Mouse (Mus musculus) heart, postnatal 4 days (tissue): Measurements from ENCODE around the gene Rnf5. TPM values are rescaled to one million over a fixed set of nuclear protein-coding genes. Genes with fewer than 3 reads are reported as not detected.

Experiments
- DNase-seq: peaks from one replicate; pipeline ENCODE4 v3.0.0; 2021
- total RNA-seq, 2 experiments: library from RNA; stranded (reverse); gene quantifications; 2 replicates each; pipeline ENCODE4 v1.2.3; 2021

Rnf5 gene
- 10 to 100 TPM; 40.6 to 40.8 TPM for total RNA-seq

- DNase-seq: peak; percentile 100
These were observed at the start of gene Rnf5 for GRCm38 (mm10) chr17:34603375-34604060. Gene Rnf5 (minus strand): TSS chr17:34603690.

DNA sequence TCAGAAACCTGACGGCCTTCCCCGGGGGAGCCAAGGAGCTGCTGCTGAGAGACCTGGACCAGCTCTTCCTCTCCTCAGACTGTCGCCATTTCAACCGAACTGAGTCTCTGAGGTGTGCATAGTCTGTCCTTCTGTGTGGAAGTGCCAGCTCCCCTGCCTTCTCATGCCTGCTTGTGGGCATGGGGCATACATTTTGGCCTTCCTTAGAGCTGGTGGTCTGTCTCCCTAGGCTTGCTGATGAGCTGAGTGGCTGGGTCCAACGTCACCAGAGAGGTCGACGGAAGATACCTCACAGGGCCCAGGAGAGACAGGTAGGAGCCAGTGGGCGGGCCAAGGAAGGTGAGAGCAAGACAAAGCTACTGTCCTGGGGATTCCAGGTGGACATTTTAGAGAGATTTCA lies 49.5 kb upstream of the Rnf5 start:
- no peak for DNase-seq

DNA sequence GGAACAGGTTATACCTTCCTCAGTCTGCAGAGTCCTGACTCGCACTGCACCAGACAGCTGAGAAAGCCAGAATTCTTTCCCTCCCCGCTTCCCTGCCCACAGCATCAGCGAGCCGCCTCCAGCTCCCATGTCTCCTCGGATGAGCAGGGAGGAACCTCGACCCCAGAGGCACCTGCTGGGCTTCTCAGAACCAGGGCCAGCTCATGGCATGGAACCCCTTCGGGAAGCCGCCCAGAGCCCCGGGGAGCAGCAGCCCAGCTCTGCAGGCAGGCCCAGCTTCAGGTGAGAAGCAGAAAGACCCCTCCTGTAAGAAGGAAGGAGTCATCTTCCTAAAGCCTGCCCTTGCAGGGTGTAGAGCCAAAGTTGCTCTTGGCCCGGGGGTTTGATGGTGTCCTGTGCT lies 49.1 kb upstream of the Rnf5 start:
- no peak for DNase-seq

- DNase-seq: peak; percentile 71
These were observed 48.2 kb upstream of the Rnf5 start for GRCm38 (mm10) chr17:34651507-34652221.

GRCm38 (mm10) chr17:34650781-34651180 lies 47.3 kb upstream of the Rnf5 start:
- no peak for DNase-seq

GRCm38 (mm10) chr17:34649106-34649864 lies 45.8 kb upstream of the Rnf5 start:
- no peak for DNase-seq

- no peak for DNase-seq
These were observed 44.8 kb upstream of the Rnf5 start for GRCm38 (mm10) chr17:34648141-34648890.

DNA sequence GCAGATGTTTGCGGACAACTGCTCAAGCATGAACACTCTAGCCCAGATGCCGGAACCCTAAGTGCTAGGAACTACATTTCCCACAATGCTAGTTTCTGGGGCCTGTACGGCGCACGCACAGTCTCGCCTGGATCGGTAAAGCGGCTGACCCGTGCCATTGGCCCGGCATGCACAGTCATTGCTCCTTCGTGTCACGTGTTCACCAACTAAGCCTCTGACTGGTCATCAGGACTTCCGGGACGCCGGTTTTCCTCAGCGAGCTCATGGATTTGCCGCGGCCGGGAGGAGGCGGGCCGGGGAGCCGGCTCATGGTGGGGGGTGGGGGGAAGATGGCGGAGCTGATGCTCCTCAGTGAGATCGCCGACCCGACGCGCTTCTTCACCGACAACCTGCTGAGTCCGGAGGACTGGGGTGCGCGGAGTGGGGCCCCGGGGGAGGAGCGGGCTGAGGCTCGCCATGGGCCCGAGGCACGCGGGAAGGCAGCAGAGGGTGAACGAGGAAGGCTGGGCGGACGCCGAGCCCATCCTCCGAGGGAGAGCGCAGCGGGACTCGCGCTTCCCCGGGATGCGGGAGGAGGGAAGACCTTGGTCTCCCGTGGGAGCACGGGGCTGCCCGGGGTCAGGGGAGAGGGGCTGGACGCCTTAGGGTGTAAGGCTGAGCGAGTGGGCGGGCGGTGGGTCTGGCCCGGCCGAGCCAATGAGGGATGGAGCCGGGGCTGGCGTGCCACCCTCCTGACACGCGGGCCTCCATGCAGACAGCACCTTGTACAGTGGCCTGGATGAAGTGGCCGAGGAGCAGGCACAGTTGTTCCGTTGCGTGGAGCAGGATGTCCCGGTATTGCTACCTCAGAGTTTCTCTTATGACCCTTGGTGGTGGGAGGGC lies 43.7 kb upstream of the Rnf5 start, which contains the start of gene Atf6b:
TSS of gene Atf6b (plus strand) at position 241 of the 882 bp plus-strand sequence.
- DNase-seq: peak; percentile 95

DNA sequence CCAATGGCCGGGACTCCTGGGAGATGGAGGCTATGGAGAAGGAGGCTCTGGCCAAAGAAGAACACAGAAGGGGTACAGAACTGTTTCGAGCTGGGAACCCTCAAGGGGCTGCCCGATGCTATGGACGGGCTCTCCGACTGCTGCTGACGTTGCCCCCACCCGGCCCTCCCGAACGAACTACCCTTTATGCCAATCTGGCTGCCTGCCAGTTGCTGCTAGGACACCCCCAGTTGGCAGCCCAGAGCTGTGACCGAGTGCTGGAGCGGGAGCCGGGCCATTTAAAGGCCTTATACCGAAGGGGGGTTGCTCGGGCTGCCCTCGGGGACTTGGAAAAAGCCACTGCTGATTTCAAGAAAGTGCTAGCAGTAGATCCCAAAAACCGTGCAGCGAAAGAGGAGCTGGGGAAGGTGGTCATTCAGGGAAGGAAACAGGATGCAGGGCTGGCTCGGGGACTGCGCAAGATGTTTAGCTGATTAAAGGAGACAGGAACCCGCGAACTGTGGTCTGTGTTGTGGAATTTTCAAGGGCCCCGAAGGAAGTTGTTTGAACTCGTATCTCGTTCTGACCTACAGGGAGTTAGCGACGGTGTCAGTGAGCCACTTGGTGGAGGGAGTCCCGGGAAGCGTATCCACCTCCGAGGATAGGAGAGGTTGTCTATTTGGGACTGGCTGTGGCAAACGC lies 42.5 kb upstream of the Rnf5 start:
- no peak for DNase-seq

- no peak for DNase-seq
These were observed 41.9 kb upstream of the Rnf5 start for GRCm38 (mm10) chr17:34645256-34645829.

- peak; percentile 97 for DNase-seq
These were observed 41.1 kb upstream of the Rnf5 start, which contains the start of gene Fkbpl for GRCm38 (mm10) chr17:34644608-34645007. Gene Fkbpl (plus strand): TSS chr17:34644764.

DNA sequence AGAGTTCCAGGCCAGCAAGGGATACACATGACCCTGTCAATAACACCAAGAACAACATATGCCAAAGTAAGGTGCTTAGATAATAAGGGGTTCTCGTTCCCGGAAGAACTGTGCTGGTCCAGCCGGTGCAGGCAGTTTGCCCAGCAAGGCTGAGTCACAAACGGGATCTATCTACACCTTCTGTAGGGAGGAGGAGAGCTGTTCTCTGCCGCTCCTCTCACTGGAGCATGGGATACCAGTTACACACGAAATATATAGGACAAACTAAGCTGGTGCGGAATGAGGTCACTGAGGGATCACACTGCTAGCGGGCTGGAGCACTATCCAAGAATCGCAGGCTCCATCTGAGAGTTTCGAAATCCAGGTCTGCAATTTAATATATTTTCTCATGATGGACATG lies 40.5 kb upstream of the Rnf5 start:
- no peak for DNase-seq

GRCm38 (mm10) chr17:34643379-34643778 lies 39.9 kb upstream of the Rnf5 start:
- DNase-seq: no peak

DNA sequence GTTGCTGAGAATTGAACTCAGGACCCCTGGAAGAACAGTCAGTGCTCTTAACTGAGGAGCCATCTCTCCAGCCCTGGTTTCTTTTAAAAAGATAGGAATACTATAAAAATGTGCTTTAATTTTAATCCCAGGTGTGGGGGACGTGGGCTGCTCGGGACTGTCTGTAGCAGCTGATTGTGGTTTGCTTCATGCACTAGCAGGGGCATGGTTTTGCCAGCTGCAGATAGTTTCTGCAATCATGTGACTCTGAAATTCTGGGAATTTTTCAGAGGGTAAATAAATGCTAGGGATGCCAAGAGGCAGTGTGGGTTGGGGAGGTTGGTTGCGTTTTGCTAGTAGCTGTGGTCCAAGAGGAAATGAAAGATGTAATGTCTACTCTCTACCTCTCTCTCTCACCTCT lies 38.5 kb upstream of the Rnf5 start:
- DNase-seq: no peak

- DNase-seq: peak; percentile 62
These were observed 37.5 kb upstream of the Rnf5 start for GRCm38 (mm10) chr17:34640778-34641601.

DNA sequence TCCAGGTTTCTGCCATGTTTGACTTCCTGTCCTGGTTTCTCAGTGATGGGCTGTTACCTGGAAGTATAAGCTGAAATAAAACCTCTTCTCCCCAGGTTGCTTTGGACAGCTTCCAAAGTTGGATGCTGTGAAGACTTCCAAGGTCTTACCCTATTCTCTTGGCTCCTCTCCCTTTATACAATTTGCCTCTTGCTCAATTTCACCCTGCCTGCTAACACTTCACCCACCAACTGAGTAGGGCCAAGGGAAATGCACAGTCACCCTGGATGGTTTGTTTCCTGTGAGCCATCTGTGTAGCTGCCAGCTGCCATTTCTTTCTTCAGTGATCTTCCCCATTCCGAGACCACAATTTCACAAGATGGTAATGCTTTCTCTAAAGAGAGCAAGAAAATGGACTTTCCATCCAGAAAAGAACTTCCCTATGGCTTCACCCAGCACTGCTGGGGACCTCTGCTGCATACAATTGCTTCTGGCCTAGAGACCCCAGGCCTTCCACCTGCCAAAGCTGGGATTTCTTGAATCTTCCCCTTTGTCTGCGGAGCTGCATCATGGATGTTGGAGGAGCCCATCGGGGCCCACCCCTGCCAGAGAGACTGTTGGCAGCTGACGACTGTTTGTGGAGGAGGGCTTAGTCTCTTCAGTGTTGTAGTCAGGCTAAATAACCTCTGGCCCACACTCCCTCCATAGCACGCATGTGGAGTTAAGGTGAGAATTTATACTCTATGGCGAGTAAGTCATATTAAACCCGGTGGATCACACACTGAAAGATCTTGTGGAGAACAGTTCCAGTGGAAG lies 36.2 kb upstream of the Rnf5 start:
- no peak for DNase-seq

- DNase-seq: no peak
These were observed 34.0 kb upstream of the Rnf5 start for GRCm38 (mm10) chr17:34637459-34637858.

DNA sequence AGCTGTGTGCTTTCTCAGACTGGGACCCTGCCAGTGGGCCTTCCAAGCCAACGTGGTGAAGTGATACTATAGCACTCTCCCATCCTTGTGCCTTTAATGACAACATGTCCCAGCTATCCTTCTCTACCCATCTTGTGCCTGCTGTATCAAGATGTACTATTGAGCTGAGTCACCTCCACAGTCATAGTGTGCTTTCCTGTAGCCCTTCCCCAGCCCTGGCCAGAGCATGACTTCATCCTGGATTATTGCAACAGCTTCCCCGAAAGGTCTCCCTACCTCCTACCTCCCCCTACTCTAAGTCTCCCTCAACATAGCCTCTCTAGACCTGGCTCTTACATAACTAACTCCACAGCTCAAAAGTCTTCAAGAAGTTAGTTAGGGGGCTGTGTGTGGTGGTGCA lies 32.2 kb upstream of the Rnf5 start:
- no peak for DNase-seq

DNA sequence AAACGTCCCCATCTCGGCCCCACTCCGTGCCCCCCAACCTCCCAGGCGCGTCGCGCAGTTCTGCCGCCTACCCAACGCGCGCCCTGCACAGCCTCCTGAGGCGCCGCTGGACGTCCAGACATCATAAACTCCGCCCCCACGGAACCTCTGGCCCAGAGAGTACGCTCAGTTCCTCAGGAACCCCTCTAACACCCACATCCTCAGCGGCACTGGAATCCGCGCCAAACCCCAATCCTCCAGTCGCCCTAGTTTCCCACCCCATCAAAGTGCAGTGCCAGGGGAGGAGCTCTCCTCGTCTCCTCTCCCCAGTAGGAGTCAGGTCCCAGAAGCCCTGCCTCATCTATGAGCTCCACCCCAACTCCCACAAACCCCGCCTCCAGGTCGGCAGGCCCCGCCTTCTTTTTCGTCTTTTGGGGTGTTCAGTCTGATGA lies 28.8 kb upstream of the Rnf5 start:
- peak; percentile 74 for DNase-seq
